Mouse (Mus musculus) neural tube, embryonic 12.5 days (tissue): ENCODE results near the gene Sfta2. TPM values are rescaled to one million over a fixed set of nuclear protein-coding genes. Genes with fewer than 3 reads are reported as not detected.

Experiments
- ATAC-seq: fragments of 200-750 bp; cut with Nextera tagmentation; 2 replicates; pipeline ENCODE4 v1.8.0; 2017; ENCODE audit warnings: low read depth, mild to moderate bottlenecking, moderate TSS enrichment, moderate library complexity; ENCODE audit not compliant: low FRiP score
- H3K27ac ChIP-seq: fragments of 300-500 bp; sonication (generic); 2 replicates; pipeline ENCODE4 v1.5.1; 2016
- H3K27me3 ChIP-seq: fragments of 300-500 bp; sonication (generic); replicated peaks from 2 replicates; pipeline ENCODE4 v1.6.1; 2016; ENCODE audit warnings: mild to moderate bottlenecking
- H3K36me3 ChIP-seq: fragments of 300-500 bp; sonication (generic); 2 replicates; pipeline ENCODE4 v1.6.1; 2016; ENCODE audit warnings: mild to moderate bottlenecking
- H3K4me1 ChIP-seq: fragments of 300-500 bp; sonication (generic); 2 replicates; pipeline ENCODE4 v1.6.1; 2016
- H3K4me2 ChIP-seq: fragments of 300-500 bp; sonication (generic); replicated peaks from 2 replicates; pipeline ENCODE4 v1.6.1; 2016; ENCODE audit warnings: mild to moderate bottlenecking
- H3K4me3 ChIP-seq: fragments of 300-500 bp; sonication (generic); 2 replicates; pipeline ENCODE4 v1.5.1; 2016
- H3K9ac ChIP-seq: fragments of 300-500 bp; sonication (generic); 2 replicates; pipeline ENCODE4 v1.6.1; 2016; ENCODE audit warnings: mild to moderate bottlenecking
- H3K9me3 ChIP-seq: fragments of 300-500 bp; sonication (generic); 2 replicates; pipeline ENCODE4 v1.6.1; 2016; ENCODE audit warnings: mild to moderate bottlenecking
- WGBS: fragments of 180-500 bp; shearing (Covaris S2); methylation state at CpG from one replicate; pipeline ENCODE4 v1.1.7; 2016; 5-methylcytosine and 5-hydroxymethylcytosine counted together
- polyA plus RNA-seq: library from polyadenylated mRNA; unstranded; fragments of >200 nt; fragmentation: Nextera tagmentation; extraction: Ambion mirVana; gene quantifications from 2 replicates; pipeline ENCODE4 v1.2.1, GENCODE M21; 2016

The Sfta2 gene
- polyA plus RNA-seq, 1 experiment from 2014 or later = not detected

DNA sequence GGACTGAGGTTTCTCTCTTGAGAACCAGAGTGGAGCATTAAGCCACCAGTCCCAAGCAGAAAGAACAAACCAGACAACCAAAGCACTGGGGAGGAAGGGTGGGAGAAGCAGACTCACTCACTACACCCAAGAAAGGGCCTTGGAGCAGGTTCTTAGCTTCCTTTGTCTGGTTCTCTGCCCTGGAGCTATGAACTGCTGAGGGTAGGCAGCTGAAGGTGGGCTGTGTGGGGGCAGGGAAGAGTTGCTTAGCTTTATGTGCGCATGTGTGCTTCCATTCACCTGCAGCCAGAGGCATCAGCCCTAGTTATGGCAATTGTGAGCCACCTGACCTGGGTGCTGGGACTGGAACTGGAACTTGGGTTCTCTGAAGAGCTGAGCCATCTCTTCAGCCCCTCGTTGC is 51.7 kb downstream of the Sfta2 start:
- H3K9me3 ChIP-seq = no peaks in the 10 kb centered on the region
- WGBS = 86% methylated on average over 2 of the region's 2 CpGs
- no peaks in the 10 kb centered on the region for H3K27me3 ChIP-seq
- no peak overlapping the region for H3K4me3 ChIP-seq
- no peak overlapping the region for H3K4me2 ChIP-seq
- H3K27ac ChIP-seq = no peak overlapping the region
- peaks cover 33% of the 10 kb centered on the region for H3K36me3 ChIP-seq
- H3K9ac ChIP-seq = no peak overlapping the region
- no peaks in the 10 kb centered on the region for H3K4me1 ChIP-seq
- no peak for ATAC-seq

DNA sequence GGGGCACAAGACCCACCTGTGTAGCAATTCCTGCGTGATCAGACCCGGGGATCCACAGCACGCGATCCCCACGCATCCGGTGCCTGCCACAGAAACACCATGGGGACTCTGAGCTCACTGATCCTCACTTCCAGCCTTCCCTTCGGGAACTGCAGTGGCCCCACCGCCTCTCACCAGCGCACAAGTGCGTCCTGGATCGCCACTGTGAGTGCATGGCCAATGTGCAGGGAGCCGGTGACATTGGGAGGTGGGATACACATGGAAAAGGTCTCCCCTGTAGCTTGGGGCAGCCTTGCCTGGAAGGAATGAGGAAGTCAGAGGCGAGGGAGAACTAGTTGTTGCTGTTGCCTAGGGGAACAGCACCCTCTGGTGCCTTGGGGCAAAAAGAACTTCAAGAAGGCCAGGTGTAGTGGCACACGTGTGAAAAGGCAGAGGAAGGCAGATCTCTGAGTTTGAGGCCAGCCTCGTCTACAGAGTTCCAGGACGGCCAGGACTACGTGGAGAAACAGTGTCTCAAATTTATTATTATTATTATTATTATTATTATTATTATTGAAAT is 64.7 kb downstream of the Sfta2 start:
- Histone ChIP-seq H3K36me3 (peaks cover 37% of the 10 kb centered on the region), H3K9me3 (no peaks in the 10 kb centered on the region), H3K4me2 (peak overlapping the region; percentile 89; the same call in 1 of the 2 replicates), H3K27ac (no peak overlapping the region), H3K4me3 (no peak overlapping the region), H3K4me1 (peaks cover 20% of the 10 kb centered on the region), H3K27me3 (no peaks in the 10 kb centered on the region), H3K9ac (0 out of 2 replicates have a peak overlapping the region, but pooled peaks have one; percentile 73)
- no peak for ATAC-seq
- 83% methylated on average over 17 of the region's 17 CpGs for WGBS

GRCm38 (mm10) chr17:35666851-35667256 is 65.5 kb downstream of the Sfta2 start:
- 0 out of 2 replicates have a peak overlapping the region, but pooled peaks have one; percentile 29 for H3K27ac ChIP-seq
- H3K36me3 ChIP-seq = peaks cover 29% of the 10 kb centered on the region
- WGBS = 5% methylated on average over 13 of the region's 13 CpGs
- peak overlapping the region; percentile 73 for H3K4me3 ChIP-seq
- H3K9ac ChIP-seq = peak overlapping the region; percentile 73
- peak; percentile 63 for ATAC-seq
- H3K9me3 ChIP-seq = no peaks in the 10 kb centered on the region
- H3K4me1 ChIP-seq = peaks cover 20% of the 10 kb centered on the region
- H3K4me2 ChIP-seq = peak overlapping the region; percentile 89
- no peaks in the 10 kb centered on the region for H3K27me3 ChIP-seq

GRCm38 (mm10) chr17:35667334-35668065 is 66.2 kb downstream of the Sfta2 start, which contains the start of gene Vars2:
Gene Vars2, minus strand, starts transcription at chr17:35667592.
- H3K27me3 ChIP-seq = no peaks in the 10 kb centered on the region
- peaks cover 26% of the 10 kb centered on the region for H3K36me3 ChIP-seq
- under 1% methylated on average over 61 of the region's 61 CpGs for WGBS
- H3K4me3 ChIP-seq = peak within 1 kb of the TSS; percentile 73
- ATAC-seq = peak; percentile 89
- H3K9ac ChIP-seq = peak within 1 kb of the TSS; percentile 73
- peak within 1 kb of the TSS; percentile 89 for H3K4me2 ChIP-seq
- H3K27ac ChIP-seq = peak within 1 kb of the TSS; percentile 53; the same call in 1 of the 2 replicates
- no peaks in the 10 kb centered on the region for H3K9me3 ChIP-seq
- H3K4me1 ChIP-seq = peaks cover 20% of the 10 kb centered on the region

DNA sequence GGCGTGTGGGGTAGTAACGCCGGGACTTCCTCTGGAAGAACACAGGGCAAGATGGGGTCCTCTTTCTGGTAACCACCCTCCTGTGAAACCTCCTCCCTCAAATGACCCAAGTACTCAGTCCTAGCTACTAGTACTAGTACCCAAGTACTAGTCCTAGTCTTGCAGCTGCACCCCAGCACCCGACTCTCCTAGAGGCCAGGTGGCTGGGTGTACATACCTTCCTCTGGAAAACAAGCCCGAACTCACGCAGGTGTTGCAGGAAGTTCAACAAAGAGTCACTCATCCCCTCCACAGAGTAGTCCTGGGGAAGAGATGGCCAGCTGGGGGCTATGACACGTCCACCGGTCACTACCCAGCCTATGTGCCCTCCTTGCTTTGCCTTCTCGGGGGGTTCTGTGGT is 68.4 kb downstream of the Sfta2 start:
- 91% methylated on average over 9 of the region's 9 CpGs for WGBS
- Histone ChIP-seq H3K27me3 (no peaks in the 10 kb centered on the region), H3K9me3 (no peaks in the 10 kb centered on the region), H3K36me3 (peaks cover 10% of the 10 kb centered on the region), H3K4me1 (peaks cover 26% of the 10 kb centered on the region), H3K27ac (no peak overlapping the region), H3K4me3 (no peak overlapping the region), H3K4me2 (no peak overlapping the region), H3K9ac (no peak overlapping the region)
- no peak for ATAC-seq

DNA sequence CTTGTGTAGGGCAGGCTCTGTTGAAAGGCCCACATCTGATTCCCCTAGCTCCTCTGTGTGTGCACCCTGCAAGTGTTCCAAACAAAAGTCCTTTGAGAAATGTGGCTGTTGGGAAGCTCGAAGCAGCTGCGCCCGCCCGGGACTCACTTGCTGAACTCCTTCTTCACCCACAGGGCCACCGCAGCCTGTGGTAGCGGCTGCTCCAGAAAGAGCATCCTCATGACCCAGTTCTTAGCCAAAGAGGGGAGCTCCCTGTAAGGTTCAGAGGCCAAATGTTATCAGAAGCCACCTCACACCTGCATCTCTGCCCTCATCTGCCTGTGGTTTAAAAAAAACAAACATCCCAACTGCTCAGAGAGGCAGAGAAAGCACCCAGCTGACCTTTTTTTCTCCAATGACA is 70.5 kb downstream of the Sfta2 start:
- Histone ChIP-seq H3K27me3 (no peaks in the 10 kb centered on the region), H3K9ac (no peak overlapping the region), H3K36me3 (peaks cover 10% of the 10 kb centered on the region), H3K9me3 (no peaks in the 10 kb centered on the region), H3K4me1 (peaks cover 13% of the 10 kb centered on the region), H3K4me3 (no peak overlapping the region), H3K27ac (no peak overlapping the region), H3K4me2 (no peak overlapping the region)
- WGBS = 91% methylated on average over 6 of the region's 6 CpGs
- ATAC-seq = no peak

DNA sequence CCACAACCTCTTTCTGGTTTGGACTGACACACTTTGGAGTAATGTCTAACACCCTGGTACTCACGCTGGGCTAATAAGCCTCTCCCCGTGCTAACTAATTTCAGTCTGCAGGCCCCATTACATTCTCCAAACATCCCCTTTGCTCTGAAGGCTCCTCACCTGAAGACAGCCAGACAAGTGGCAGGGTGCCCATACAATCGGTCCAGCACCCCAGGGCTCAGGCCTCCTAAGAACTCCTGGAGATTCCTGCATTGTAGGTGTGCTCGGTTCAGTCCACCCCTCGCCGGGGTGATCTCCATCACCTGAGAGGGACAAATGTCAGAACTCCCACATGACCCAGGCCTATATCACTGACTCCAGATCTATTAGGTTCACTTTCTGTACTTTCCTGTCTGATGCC is 71.2 kb downstream of the Sfta2 start:
- no peak for ATAC-seq
- Histone ChIP-seq H3K27ac (no peak overlapping the region), H3K36me3 (peaks cover 10% of the 10 kb centered on the region), H3K4me3 (0 out of 2 replicates have a peak overlapping the region, but pooled peaks have one; percentile 65), H3K4me1 (peaks cover 12% of the 10 kb centered on the region), H3K9ac (no peak overlapping the region), H3K27me3 (no peaks in the 10 kb centered on the region), H3K4me2 (peak overlapping the region; percentile 83), H3K9me3 (no peaks in the 10 kb centered on the region)
- 88% methylated on average over 6 of the region's 6 CpGs for WGBS

GRCm38 (mm10) chr17:35673416-35674035 is 72.2 kb downstream of the Sfta2 start, which contains the start of gene Gtf2h4:
Gene Gtf2h4, minus strand, starts transcription at chr17:35673739.
- Histone ChIP-seq H3K9me3 (no peaks in the 10 kb centered on the region), H3K4me1 (peaks cover 6% of the 10 kb centered on the region; the same call in 1 of the 2 replicates), H3K36me3 (peaks cover 10% of the 10 kb centered on the region), H3K27ac (no peak within 1 kb of the TSS), H3K4me3 (peak within 1 kb of the TSS; percentile 65), H3K27me3 (no peaks in the 10 kb centered on the region), H3K9ac (peak within 1 kb of the TSS; percentile 76), H3K4me2 (peak within 1 kb of the TSS; percentile 83)
- ATAC-seq = peak; percentile 94
- WGBS = 2% methylated on average over 23 of the region's 23 CpGs

DNA sequence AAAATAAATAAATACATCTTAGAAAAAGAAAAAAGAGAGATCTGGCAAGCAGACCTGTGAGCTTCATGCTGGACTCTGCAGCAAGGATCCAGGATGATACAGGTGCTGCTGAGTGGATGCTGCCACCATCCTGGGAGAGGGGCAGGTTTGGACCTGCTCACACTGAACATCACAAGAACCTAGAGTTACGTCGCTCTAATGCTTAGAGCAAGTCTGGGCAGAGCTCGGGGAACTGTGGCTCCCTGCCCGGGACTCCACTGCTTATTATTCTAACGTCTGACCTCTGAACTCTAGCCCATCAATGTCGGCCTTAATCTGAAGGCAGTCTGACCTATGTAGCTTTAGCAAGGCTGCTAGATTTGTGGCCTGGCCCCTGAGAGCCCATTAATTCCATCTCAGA is 79.2 kb downstream of the Sfta2 start:
- Histone ChIP-seq H3K36me3 (peaks cover 61% of the 10 kb centered on the region), H3K4me1 (no peaks in the 10 kb centered on the region), H3K4me3 (no peak overlapping the region), H3K9ac (no peak overlapping the region), H3K9me3 (no peaks in the 10 kb centered on the region), H3K27ac (no peak overlapping the region), H3K27me3 (no peaks in the 10 kb centered on the region), H3K4me2 (no peak overlapping the region)
- ATAC-seq = no peak
- 41% methylated on average over 6 of the region's 6 CpGs for WGBS

GRCm38 (mm10) chr17:35681986-35682385 is 80.6 kb downstream of the Sfta2 start:
- H3K9me3 ChIP-seq = no peaks in the 10 kb centered on the region

DNA sequence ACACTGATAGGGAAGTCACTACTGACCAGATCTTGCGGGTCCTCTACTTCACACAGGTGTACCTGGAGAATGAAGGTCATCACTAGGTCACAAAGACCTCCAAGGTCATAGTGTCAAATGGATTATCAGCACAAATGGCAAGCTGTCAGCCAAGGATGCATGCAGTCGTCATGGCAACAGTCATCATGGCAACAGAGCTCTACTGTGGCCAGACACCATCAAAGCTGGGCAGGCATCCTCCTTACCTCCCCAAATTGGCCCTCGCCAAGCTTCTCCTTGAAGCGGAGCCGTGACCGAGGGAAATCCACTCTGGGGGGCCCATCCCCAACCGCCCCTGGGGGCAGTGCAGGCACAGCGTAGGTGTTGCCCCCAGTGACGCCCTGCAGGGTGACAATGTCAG is 83.7 kb downstream of the Sfta2 start:
- Histone ChIP-seq H3K4me3 (no peak overlapping the region), H3K4me1 (no peaks in the 10 kb centered on the region), H3K9ac (no peak overlapping the region), H3K27me3 (no peaks in the 10 kb centered on the region), H3K9me3 (no peaks in the 10 kb centered on the region), H3K27ac (no peak overlapping the region), H3K4me2 (no peak overlapping the region), H3K36me3 (peaks cover 97% of the 10 kb centered on the region)
- WGBS = 70% methylated on average over 9 of the region's 9 CpGs
- ATAC-seq = no peak

More at GRCm38 (mm10) chr17:35681986-35682385, 80.6 kb downstream of the Sfta2 start:
- Histone ChIP-seq H3K27ac (no peak overlapping the region), H3K4me1 (no peaks in the 10 kb centered on the region), H3K4me2 (no peak overlapping the region), H3K4me3 (no peak overlapping the region), H3K27me3 (no peaks in the 10 kb centered on the region), H3K9ac (no peak overlapping the region), H3K36me3 (peaks cover 75% of the 10 kb centered on the region)
- WGBS = 91% methylated on average over 13 of the region's 13 CpGs
- ATAC-seq = no peak
